Mouse (Mus musculus) heart, postnatal 4 days (tissue): ENCODE measurements around the gene Lamb3. TPM values are rescaled to one million over a fixed set of nuclear protein-coding genes. Genes with fewer than 3 reads are reported as not detected.
"Not testable (repeated sequence)": the region's sequence is repeated elsewhere in the genome, so short reads cannot be mapped to it uniquely, and the experiment has no call there.

ENCODE experiments used
- DNase-seq: peaks from one replicate; pipeline ENCODE4 v3.0.0; 2021
- total RNA-seq, 2 experiments: library from RNA; stranded (reverse); gene quantifications; 2 replicates each; pipeline ENCODE4 v1.2.3; 2021

The Lamb3 gene
- total RNA-seq, 2 experiments from 2014 or later = 8.3 to 9.7 TPM

- no peak for DNase-seq
Observed at GRCm38 (mm10) chr1:193284228-193284779, 76.8 kb downstream of the Lamb3 start.

DNA sequence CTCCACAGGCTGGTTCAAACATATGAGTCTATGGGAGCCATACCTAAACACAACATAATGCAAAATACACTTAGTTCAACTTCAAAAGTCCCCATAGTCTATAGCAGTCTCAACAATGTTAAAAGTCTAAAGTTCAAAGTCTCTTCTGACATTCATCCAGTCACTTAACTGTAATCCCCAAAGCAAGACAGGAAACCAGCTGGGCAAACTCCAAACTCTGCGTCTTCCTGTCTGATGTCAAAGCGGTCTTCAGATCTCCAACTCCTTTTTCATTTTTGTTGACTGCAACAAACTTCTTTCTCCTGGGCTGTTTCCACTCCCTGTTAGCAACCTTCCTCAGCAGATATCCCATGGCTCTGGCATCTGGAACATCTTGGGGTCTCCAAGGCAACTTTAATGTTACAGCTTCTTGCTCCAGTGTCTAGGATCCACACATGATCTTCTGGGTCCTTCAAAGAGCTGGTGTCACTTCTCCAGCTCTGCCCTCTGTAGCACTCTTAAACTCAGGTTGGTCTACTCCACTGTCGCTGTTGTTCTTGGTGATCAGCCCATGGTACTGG, 78.3 kb downstream of the Lamb3 start:
- DNase-seq = not testable (repeated sequence)

DNA sequence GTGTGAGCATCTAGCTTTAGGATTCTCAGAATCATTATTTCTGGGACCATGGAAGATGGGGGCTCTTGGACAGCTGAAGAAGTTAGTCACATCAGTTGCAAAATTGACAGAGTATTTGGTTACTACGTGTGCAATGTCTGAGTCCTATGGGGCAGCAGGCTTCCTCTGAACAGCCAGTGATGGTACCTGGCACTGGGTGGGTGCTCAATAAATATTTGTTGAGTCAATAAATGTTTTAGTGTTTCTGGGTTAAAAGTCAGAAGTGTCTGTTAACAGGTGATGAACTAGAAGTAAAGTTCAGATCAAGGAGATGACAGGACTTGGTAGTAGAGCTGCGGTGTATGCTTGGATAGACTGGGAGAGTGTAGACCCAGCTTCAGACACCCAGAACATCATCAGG, 80.1 kb downstream of the Lamb3 start:
- no peak for DNase-seq

DNA sequence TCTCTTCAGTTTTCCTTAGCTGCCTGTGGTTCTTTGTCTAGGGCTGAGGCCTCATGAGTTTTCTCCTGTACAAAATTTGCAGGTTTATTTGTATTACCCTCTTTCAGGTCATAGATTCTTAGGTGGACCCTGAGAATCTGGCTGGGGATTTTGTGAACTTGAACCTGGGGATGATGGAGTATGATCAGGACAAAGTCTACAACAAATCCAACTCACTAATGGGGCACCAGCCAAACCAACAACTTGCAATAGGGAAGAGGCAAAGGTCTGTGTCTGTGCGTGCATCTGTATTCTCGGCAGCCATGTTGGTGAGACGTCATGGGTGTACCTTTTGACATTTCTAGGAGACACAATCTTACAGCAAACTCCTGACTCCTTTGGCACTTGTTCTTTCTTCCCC, 81.6 kb downstream of the Lamb3 start:
- DNase-seq = no peak

DNA sequence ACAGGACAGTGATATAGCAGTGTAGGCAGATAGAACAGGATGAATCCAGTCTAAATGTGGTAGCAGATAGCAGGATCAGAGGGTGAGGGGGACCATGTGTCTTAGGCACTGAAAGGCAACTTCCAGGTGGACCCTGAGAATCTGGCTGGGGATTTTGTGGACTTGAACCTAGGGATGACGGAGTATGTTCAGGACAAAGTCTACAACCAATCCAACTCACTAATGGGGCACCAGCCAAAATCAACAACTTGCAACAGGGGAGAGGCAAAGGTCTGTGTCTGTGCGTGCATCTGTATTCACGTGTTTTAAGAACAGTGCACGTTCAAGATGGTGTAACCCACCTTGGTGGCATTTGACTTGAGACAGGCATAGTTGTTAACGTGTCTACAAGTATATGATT, 82.4 kb downstream of the Lamb3 start:
- no peak for DNase-seq

DNA sequence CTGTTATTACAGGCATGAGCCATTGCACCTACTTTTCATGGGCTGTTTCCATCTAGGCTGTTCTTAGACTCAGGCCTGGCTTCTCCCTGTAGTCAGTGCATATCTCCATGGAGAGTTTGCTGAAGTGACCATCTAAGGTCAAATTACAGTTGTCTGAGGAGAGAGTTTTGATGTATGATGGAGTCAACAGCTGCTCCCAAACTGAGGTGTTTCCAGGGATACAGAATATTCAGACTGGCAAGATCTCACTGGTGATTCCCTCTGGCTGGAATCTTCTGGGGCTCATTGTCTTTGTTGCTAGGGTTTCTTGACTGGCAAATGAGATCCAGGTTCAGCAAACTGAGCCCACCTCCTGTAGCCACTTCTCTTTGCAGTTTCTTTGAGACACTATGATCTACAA, 83.2 kb downstream of the Lamb3 start:
- DNase-seq = no peak

DNA sequence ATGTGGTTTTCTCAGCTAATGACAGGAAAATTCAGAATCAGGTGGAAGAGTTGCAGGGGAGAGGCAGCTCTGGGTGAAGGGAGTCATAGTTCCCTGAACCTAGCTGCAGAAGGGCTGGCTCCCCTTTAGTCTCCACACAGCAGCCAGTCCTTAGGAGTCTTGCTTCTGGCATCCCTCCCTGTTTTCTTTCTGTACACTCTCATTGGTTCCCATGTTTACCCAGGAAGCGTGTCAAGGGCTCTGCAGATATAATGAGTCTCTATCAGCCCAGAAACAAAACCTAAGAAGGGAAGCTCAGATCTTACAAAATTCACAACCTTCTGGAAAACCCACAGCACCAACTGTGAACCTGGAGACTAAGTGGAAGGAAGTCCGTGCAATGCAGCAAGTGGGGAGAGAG, 85.5 kb downstream of the Lamb3 start:
- DNase-seq = no peak

DNA sequence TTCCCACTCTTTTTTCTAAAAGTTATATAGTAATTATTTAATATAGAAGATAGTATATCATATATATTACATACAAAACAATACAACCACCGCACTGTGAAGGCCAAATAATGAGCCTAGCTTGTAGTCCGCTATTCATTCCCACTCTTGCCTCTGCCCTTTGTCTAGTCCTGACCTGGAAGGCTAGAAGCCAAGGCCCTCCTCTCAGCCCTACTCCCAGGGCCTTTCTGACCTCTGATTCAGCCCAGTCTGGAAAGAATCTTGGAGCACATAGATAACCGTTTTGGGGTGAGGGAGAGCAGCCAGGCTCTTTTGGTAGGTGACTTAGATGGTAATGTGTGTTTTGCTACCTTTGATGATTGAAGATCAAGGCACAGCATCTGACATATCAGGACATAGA, 86.4 kb downstream of the Lamb3 start:
- no peak for DNase-seq

GRCm38 (mm10) chr1:193295920-193296319, 88.4 kb downstream of the Lamb3 start:
- DNase-seq = no peak

DNA sequence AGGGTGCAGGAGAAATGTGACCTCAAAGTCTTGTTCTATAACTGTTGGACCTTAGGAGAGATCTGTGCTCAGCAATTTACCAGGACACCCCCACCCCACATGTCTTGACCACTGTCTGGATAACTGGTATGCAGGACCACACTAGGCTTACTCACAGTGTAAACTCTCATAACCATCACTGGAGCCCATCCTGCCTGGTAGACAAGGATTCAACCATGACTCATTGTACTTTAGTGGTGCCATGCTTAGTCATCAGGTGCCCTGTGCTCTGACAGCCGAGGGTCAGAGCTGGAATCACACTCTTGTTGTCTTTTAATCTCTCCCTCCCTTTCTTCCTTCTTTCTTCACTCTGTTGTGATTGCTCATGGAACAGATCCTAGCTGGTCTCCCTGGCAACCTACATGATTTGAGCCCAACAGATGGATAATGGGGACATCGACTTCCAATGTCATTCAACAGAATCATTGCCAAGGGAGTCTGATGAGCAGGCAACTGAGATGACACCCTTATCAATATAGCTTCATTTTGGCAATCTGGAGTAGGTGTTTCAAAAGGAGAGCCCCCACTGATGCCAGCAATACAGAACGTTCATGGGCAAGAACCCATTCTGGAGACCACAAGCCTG, 90.8 kb downstream of the Lamb3 start:
- no peak for DNase-seq

DNA sequence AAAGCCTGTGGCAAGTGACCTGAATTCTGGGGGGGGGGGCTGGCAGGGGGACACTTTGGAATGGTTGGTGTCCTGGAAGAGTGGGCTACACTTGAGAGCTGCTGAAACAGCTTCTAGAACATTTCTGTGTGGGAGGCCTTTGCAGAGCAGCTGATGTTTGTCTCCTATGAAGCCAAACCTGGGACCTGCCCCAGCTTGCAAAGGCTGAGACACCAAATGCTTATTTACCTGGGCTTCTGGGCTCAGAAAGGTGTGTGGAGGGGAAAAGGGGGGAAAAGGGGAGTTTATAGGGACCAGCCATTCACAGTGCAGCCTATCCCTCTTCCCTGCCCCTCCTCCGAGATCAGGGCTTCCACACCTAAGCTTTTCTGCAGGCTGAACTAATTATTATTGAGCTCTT, 92.5 kb downstream of the Lamb3 start:
- no peak for DNase-seq

DNA sequence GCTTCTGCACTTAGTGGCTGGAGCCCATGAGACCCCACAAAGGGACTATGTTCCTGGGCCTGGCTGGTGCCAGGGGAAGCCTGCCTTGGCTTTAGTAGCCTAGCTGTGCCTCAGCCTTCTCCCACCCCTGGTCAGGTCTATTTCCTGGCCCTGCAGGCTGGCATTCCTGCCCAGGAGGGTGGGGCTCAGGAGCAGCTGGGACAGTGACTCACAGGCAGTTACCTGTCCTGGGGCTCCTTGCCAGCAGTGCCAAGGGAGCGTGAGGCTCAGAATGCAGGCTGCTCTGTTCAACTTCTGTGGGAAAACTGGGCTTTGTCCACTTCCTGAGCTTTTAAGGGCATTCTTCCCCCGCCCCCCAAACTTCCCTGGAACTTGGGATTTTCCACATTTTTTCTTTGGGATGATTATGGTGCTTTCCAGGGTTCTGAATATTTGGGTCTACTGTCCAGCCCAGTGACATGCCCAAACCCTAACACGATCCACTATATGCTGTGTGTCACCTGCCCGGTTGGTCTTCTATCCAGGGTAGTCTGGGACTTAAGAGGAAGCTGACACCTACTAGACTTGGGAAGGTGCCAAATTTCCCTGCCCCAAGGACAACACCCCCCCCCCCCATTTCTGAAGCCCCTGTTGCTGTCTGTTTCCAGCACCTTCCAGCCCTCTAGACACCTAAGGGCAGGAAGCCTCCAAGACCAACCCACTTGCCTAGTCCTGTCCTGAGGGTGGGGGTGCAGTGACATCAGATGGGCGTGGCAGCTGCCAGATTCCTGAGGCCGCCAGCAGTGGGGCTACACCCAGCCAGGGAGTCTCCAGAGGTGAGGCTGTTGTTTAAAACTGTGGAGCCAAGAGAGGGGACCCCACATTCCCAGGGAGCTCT, 94.0 kb downstream of the Lamb3 start:
- DNase-seq = peak; percentile 27

GRCm38 (mm10) chr1:193302093-193302405, 94.5 kb downstream of the Lamb3 start:
- no peak for DNase-seq

- DNase-seq = no peak
Observed at GRCm38 (mm10) chr1:193303096-193303495, 95.6 kb downstream of the Lamb3 start.

DNA sequence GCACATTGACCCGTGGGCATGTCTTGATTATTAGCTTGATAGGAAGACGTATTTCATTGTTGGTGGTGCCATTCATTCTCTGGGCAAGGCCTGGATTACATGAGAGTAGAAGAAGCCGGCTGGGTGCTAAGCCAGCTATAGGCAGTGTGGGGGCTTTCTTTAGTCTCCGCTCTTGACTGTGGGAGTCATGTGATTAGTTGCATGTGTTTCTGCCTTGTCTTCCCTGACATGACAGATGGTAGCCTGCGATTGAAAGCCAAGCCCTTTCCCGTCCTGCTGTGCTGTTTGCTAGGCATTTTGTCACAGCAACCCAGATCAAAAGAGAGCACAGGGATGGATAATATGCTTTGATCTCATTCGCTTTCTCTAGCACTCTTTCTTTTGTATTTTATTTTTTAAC, 97.9 kb downstream of the Lamb3 start:
- no peak for DNase-seq

DNA sequence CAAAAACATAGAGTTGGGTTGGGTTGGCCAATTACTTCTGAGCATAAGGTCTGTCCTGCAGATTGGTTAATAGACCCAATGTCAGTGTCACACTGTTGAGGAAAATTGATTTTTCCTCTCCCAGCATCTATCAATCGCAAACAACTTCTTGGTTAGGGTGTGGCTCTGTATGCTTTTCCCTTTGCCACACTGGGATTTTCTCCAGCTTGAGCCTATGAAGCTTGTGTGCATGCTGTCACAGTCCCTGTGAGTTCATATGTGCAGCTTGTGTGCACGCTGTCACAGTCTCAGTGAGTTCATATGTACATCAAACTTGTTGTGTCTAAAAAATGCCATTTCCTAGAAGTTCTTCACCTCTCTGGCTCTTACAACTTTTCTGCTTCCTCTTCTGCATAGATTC, 99.3 kb downstream of the Lamb3 start:
- no peak for DNase-seq

DNA sequence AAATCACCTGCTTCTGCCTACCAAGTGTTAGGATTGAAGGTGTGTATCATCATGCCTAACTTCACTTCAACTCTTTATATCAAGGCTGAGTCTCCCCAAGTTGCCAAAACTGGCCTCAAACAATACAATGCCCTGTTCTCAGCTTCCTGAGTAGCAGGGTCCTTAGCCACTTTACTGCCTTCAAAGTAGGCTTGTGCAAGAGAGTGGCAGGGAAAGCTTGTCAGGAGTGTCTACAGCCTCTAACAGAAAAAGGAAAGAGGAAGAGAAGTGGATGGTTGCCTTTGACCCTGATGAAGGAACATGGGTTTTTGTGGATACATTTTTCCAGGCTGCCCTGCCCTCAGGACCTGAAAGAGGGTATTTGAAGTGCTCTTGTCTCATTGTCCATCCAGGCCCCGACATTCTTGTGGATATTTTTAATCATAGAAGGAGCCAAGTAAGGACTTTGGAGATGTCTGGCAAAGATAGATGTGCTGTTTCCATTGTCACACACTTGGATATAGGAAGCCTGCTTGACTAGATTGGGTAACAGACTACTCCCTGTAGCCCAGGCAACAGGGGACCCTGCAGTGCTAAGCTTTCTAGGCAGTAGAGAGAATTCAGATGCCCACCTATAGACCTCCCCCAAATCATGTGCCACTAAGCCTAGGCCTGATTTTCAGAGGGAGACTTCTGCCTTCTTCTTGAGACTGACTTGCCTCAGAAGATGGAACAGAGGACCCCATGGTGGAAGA, 102.5 kb downstream of the Lamb3 start:
- DNase-seq = no peak

GRCm38 (mm10) chr1:193310519-193311085, 103.1 kb downstream of the Lamb3 start:
- no peak for DNase-seq

GRCm38 (mm10) chr1:193311596-193311995, 104.1 kb downstream of the Lamb3 start:
- DNase-seq = no peak

DNA sequence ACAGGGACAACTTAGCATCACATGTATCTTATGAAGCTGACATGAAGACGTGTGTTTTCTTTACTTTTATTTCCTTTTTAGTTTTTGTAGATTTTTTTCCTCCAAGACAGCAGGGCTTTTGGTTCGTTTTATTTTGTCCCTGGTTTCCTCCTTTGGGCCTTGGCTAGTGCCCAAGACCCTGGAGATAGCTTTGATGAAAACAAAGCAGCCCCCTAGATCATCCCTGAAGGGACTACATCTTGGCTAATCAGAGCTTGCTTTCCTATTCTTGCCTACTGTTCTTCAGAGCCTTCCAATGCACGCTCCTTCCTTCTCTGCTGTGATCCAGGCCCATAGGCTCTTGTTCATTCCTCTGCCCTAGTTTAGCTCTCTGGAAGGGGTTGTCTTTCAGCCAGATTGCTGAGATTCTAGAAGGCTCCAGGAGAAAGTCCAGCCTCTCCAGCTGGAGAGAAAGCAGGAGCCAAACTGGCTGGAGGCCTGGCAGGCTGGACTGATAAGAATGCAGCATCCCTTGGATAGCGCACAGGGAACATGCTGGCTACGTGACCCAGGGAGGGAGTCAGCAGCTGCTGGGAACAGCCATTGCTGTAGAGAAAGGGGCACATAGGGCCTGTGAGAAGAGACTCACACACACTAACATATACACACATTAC, 108.3 kb downstream of the Lamb3 start:
- peak; percentile 88 for DNase-seq

DNA sequence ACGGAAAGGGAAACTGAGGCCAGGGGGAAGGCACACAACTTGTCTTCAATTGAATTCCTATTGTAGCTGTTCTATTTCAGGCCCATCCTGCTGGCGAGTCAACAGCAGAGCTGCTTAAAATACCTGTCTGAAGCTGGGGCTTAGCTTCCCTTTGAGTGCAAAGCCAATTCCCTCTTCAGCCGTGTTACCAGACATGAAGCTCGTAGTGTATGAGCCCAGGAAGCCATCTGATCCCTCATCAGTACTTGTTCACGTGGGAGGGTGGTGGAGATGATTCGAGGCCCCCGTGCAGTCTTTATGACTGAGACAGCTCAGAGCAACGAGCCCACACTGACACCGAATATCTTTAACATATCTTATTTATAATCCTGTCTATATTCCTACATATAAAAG, 108.9 kb downstream of the Lamb3 start:
- DNase-seq = peak; percentile 42

- peak; percentile 85 for DNase-seq
Observed at GRCm38 (mm10) chr1:193317159-193317559, 109.7 kb downstream of the Lamb3 start.
